Mouse (Mus musculus) NIH3T3 (cell line): ENCODE results near the gene Tpst1.

Source experiments
- DNase-seq: peaks from one replicate; pipeline ENCODE4 v3.0.0-alpha.2; 2012; ENCODE audit warnings: low read depth

Gene Tpst1

DNA sequence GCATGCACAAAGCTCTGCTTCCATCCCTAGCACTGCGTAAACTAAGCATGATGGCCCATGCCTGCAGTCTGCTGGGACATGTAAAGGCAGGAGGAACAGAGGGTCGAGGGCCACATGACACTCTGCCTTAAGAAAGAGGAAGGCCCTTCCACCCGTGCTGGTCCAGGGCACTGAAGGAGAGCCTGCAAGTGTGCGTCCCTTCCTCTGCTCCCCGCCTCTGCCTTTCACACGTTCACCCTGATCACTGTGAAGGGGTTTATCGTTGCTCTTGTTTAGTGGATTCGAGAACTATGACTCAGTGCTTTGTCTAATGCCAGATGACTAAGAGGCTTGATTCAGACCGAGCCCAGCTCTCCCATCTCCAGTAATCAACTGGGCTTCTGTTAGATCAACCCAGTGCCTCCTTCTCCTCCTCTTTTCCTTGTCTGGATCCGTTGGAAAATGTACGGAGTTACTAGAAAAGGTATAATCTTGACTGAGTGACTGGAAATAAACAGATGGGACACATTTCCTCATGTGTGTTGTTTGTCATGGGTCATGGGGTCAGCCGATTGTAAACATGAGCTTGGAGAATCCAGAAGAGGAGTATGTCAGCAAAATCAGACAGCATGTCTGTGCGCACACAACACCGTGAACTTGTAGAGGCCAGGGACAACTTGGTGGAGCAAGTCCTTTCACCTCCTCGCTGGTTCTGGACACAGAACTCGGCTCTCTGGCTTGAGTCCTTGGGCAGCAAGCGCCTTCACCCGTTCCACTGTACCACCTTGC is 16.7 kb downstream of the Tpst1 start:
- DNase-seq = peak; percentile 87

DNA sequence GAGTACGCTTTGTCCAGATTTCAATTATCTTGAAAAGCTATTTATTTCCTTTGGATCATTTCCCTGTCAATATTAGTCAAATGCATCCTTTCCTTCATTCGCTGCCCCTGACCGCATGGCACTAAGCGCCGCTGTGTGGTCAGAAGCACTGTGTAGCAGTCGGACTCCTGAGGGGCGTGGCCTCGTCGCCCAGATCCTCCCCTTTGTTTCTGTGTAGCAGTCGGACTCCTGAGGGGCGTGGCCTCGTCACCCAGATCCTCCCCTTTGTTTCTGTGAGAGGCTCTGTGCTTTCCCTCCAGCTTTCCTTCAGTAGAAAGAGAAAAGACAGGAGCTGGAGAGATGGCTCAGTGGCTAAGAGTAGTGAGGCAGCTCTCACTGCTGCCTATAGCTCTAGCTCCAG is 23.6 kb downstream of the Tpst1 start:
- no peak for DNase-seq

DNA sequence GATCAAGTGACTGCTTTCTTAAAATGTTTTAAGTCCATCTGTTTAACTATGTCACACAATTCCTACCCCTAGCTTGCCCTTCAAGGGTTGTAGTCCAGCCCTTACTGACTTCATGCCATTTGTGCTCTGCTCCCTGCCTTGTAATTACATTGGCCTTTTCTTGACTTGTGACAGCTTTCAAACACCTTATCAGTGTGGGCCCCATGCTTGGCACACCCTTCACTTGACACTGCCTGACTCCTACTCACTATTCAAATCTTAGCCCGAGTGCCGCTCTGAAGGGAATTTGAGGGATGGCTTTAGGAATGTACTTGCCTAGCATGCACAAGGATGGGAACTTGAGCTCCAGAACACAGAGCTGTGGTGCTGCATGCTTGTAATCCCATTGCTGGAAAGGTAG is 24.7 kb downstream of the Tpst1 start:
- no peak for DNase-seq

DNA sequence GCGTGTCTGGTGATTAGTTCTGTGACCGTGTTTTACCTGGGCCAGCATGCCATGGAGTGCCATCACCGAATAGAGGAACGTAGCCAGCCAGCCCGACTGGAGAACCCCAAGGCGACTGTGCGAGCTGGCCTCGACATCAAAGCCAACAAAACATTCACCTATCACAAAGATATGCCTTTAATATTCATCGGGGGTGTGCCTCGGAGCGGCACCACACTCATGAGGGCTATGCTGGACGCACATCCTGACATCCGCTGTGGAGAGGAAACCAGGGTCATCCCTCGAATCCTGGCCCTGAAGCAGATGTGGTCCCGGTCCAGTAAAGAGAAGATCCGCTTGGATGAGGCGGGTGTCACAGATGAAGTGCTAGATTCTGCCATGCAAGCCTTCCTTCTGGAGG is 28.6 kb downstream of the Tpst1 start:
- no peak for DNase-seq

DNA sequence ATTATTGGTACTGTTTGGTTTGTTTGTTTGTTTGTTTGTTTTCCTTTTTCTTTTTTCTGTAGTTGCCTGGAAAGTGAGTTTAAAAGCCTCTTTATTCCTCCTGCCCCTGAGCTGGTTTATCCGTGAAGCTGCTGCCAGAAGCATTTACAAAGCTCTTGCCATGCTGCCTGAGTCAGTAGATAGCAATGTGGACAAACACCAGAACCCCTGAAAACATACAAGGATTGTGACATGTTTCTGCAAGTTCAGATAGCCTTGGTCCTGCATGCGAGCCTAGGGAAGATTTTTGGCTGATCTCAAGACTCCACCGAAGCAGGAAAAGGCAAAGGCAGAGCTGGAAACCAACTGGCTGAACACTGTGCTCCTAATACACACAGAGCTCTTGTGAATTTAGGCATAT is 36.2 kb downstream of the Tpst1 start:
- DNase-seq = peak; percentile 75

DNA sequence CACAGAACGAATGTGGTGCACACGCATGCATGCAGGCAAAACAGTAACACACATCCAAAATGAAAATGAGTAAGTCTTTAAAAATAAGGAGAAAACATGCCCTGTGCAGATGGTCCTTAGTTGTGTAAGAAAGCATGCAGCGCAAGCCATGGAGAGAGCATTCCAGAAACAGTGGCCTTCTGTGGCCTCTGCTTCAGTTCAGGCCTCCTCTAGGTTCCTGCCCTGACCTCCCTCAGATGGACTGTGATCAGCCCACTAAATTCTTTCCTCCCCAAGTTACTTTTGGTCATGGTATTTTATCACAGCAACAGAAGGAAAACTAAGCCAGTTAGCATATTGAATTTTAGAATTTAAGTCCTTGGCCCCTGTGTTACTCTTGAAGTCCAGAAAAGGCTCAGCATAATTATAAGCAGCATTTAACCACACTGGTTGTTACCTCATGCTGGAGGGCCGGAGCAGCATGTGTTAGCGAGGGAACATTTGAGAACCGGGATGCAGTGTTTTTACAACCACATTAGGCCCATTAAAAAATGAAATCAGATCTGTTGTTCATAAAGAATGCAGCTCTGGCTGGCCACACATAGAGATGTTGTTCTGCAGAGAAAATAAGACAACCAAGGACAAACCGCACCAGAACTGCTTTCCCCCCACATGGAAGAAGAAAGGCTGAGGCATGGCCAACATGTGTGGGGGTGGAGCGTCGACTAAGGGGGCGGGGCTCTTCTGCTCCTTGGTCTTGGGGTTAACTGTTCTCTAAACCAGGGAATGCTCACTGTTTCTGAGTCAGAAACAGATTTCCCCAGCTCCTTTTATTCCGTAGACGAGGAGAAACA is 37.7 kb downstream of the Tpst1 start:
- DNase-seq = peak; percentile 55

DNA sequence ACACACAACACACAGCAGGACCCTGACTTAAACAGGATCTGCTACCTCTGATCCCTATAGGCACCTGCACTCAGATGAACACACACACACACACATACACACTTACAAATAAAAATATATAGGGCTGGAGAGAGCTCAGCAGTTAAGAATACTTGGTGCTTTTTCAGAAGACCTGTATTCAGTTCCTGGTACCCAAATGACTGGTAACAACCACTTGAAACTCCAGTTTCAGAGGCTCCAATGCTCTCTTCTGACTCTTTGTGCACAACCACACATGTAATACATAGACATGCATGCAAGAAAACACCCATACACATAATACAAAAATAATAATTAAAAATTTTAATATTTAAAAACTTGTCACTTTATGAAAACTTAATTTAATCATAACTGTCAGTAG is 39.5 kb downstream of the Tpst1 start:
- no peak for DNase-seq

DNA sequence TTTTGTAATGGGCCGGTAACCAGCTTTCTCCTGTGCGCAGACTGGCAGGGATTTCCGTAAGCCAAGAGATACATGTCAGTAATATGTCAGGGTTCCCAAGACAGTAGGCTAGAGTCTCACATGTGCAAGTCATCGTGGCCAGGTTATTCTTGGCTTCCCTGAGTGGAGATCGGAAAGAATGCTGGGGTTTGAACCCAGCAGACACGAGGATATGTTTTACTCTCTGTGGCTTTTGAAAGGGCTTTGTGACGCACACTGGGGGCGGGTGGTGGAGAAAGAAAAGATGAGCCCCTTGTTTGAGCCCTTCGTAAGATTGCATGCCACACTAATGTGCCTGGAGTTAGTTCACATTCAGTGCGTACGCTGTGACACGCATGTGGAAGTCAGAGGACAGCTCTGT is 43.0 kb downstream of the Tpst1 start:
- DNase-seq = peak; percentile 86

DNA sequence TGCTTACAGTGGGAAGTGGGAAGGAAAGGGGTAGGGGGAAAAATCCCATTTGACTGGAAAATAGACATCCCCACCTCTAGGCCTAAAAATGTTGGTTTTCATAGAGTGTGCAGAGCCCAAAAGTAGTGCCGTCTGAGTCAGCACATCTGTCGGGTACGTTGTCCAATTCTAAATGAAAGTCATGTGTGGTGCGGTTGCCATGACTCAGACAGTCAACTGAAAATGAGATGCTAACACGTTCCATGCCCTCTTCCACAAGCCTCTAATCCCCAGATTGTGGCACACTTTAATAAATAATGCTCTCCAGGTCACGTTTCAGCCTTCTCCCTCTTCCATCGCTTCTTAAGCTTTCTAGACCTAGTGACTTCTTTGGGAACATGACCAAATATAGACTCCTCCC is 43.7 kb downstream of the Tpst1 start:
- DNase-seq = peak; percentile 95

DNA sequence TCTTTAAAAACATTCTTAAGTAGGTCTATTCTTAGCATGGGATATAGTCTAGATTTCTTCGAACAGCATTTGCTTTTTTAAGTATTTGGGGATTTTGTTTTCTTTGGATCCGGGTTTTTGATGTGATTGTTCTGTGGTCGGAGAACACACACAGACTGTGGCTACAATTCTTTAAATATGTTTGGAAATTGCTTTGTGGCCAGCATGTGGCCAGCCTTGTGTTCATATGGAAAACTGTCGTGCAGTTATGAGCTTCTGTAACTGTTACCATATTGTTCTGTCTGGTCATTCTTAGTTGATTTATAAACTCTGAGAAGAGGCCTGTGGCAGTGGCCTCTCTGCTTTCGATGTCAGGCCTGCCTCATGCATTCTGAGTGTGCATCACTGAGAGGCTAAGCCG is 44.8 kb downstream of the Tpst1 start:
- DNase-seq = peak; percentile 44

DNA sequence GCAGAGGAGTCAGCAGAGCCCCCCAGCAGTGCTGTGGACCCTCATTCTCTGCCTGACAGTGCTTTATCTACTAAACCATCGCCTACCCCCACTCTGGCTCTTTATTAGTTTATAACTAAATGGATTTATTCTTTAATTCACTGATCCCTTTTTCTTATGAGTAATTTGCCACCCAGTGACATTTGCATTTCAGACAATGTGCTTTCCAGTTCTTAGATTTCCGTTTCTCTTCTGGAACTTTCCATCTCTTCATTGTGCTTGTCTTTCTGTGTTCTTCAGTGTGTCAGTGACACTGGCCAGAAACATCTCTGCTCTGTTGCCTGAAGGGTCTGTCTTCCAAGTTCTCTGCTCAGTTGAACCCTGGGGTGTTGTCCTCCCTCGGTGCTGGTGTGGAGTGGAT is 46.1 kb downstream of the Tpst1 start:
- DNase-seq = no peak

DNA sequence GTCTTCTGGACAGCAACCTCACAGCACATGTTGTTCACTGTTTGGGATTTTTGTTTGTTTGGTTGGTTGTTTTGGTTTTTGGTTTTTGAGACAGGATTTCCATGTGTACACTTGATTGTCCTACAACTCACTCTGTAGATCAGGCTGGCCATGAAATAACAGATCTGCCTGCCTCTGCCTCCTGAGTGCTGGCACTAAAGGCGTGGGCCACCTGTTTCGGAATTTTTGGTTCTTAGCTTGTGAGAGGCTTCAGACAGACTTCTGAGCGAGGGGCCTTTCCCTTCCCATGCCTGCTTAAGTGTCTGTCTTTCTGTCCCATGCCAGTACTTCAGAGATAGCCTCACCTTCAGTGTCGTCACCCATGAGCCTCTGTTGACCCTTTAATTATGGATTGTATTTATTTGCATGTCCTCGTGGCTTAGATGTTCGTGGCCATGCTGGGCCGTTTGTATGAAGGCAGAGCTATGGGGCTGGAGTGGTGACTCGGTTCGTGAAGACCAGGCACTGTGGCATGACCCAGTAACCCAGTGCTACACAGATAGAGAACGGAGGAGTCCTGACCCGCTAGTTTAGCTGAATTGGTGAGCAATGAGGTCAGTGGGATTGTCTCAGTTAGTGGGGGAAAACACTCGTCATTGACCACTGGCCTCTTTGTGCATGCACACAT is 47.1 kb downstream of the Tpst1 start:
- no peak for DNase-seq

DNA sequence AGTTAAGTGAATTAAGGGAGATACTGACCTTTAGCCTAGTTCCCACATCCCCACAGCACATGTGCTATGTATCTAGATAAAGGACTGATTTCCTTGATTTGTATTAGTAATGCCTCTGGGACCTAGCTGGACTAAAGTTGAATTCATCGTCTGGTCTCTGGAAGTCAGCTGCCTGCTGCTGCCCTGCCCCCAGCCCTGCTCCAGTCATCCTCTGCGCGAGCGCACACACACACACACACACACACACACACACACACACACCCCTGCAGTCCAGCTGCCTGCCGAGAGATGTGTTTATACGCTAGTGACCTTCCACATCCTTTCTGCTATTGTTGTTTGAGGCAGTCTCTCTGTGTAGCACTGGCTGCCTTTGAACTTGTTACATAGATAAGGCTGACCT is 47.8 kb downstream of the Tpst1 start:
- peak; percentile 73 for DNase-seq

DNA sequence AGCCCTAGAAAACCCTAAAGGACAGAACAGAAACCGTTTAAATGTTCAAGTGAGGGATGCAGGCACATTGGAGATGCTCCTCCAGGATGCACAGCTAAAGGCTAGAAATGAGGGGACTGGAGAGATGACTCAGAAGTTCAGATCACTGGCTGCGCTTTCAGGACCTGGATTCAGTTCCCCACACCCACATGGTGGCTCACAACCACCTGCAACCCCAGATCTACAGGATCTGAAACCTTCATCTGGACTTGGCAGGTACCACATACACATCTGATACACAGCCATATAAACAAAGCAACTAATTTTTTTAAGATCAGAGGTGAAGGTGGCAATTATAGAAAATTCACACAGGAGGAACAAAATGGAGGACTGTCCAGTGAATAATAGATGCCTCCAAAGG is 49.2 kb downstream of the Tpst1 start:
- no peak for DNase-seq

DNA sequence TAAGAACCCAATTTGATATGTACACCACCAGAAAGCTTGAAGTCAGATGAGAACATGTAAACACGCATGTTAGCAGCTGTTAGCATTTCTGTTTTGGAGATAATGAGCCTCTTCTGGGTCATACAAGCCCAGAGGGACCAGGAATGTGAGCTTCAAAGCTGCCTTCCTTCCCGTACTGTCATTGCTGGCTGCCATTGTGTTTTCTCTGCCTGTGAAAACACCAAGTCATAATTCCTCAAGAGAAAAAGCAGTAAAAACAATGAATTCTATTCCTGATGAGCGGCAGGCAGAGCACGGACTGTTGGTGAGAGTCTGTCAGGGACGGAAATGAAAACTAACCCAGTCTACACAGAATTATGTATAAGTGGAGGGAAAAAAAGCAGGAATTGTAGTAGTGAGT is 51.1 kb downstream of the Tpst1 start:
- no peak for DNase-seq

DNA sequence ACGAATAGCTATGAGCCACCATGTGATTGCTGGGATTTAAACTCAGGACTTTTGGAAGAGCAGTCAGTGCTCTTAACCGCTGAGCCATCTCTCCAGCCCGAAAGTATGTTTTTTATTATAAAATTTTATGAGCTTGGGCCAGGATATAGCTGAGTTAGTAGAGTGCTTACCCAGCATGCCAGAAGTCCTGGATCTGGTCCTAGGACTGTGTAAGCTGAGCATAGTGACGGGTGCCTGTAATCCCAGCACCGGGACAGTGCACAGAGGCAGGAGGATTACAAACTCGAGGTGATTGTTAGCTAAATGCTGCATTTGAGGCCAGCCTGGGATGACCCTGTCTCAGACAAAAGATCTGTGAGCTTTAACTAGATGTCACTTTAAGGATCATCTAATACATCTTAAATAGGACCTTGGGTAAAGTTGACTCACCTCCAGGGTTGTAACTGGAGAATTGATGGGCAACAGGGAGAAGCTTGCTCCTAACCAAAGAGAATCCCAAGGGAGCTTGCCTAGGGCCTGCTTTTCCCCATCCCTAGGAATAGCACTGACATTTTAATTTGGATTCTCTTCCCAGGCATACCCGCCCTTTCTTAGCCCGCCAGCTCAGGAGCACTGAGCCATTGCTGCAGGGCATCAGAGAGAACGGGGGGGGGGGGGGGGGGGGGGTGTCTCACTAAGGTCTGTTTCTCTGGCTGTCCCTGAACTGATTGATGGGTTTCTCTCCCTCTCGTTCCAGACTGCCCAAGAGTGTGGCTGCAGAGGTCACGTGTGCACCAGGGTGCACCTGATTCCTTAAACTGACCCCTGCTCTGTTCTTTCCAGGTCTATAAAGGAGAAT is 55.8 kb downstream of the Tpst1 start:
- DNase-seq = peak; percentile 74

DNA sequence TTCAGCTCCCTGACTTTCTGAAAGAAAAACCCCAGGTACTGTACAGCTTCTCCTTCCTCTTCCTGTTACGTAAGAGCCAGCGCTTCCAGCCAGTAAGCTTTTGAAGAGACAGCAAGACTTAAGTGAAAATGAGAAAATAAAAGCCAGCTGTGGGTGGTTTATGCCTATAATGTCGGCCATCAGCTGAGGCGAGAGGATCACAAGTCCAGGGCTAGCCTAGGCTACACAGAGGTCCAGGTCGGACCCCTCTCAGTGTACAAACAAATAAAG is 56.3 kb downstream of the Tpst1 start:
- DNase-seq = peak; percentile 50

DNA sequence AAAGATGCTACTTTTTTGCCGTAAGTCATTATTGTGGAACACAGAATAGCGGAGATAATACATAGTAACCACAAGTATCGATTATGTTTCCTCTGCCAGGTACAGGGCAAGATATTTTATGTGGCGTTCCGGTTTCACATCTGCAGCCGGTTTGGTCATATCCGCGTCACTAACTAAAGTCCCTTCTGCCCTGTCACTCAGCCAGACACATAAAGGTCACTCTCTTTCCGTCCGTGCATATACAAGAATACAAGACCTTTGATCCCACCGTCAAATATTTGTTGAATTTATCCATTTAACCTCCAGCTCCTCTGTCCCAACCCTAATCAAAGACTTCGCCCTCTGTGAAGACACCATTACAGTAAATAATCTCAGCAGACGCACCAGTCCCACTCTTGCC is 63.5 kb downstream of the Tpst1 start:
- DNase-seq = no peak

DNA sequence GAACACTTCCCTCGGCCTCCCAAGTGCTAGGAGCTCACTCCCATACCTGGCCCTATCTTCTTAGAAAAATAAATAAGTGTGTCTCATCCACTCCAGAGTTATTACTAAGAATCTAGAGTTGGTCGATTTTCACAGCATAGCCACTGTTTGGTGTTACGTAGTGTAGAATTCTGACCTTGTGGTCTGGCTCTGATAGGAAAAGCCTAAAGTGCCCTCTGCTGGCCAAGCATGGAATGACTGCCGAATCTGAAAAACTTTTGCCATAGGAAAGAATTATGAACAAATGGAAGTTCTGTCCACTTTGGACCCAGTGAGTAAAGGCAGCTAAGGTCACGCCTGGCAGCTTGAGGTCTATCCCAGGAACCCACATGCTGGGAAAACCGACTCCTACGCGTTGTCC is 66.3 kb downstream of the Tpst1 start:
- peak; percentile 94 for DNase-seq

DNA sequence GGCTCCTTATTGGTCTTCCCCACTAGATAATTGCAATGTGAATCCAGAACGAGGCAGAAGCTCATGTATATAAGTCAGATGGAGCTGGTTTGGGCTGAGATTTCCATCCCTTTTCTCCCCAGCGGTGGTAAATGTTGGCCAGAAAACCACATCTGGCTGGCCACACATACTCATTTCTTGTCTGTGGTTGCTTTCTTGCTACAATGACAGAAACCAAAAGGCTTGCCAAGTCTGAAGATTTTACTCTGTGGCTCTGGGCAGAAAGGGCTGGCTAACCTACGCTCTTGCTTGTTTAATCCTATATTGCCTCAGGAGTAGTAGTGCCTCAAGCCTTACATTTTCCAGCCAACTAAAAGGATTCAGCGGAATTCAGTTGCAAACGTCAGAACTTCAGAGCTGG is 68.0 kb downstream of the Tpst1 start:
- peak; percentile 76 for DNase-seq

DNA sequence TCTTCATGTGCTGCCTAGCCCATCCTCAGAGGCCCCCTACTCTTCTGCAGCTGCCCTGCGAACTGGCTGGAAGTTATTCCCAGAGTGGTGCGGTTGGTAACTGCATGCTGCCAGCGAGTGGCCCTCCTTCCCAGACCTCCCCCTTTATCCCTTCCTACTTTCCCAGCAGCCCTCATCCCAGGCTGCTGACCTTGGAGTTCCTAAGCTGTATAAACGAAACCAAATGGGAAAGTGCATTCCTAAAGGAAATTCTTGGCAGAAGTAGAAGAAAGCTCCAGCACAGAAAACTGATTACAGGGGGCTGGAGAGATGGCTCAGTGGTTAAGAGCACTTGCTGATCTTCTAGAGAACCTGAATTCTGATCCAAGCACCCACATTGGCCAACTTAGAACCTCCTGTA is 68.9 kb downstream of the Tpst1 start:
- DNase-seq = peak; percentile 90

DNA sequence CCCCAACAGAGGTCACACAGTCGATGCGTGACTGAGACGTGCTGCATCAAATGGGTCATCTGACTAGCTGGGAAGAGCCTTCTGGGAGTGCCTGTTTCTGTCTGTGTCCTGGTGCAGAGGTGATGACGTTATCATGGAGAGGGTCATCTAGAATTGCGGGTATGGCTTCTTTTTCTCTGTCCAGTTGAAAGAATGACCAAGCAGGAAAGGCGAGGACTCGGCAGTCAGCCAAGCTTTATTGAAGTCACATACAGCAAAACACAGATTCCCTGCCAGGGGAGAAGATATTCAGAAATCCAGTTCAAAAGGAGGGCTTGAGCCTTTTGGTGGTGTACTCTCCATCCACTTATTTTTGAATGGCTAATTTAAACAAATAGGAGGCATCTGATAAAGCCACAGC is 70.0 kb downstream of the Tpst1 start:
- no peak for DNase-seq

DNA sequence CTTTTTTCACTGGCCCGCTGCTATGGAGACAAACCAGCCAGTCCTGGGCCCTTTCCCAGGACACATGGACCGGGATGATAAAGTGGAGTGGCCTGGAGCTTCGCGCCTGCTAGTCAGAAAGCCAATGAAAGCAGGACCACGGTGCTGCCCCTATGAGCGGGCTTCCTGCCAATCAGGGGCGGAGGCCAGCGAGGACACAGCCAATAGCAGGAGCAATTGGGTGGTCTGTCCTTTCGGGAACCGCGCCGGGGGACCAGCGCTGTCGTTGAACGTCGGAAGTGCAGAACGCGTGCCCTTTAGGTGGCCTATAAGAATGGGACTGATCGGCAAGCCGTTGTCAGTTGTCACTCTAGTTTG is 70.8 kb downstream of the Tpst1 start:
- DNase-seq = no peak
